Mouse (Mus musculus) midbrain, embryonic 13.5 days (tissue): ENCODE results near the gene Wnt4. TPM values are rescaled to one million over a fixed set of nuclear protein-coding genes. Genes with fewer than 3 reads are reported as not detected.

Source experiments
- ATAC-seq: fragments of 200-750 bp; cut with Nextera tagmentation; 2 replicates; pipeline ENCODE4 v1.8.0; 2017; ENCODE audit warnings: mild to moderate bottlenecking, moderate TSS enrichment, moderate library complexity
- H3K27ac ChIP-seq: fragments of 300-500 bp; sonication (generic); 2 replicates; pipeline ENCODE4 v1.5.1; 2015; ENCODE audit warnings: inconsistent platforms, mild to moderate bottlenecking, moderate library complexity
- H3K27me3 ChIP-seq: fragments of 300-500 bp; sonication (generic); 2 replicates; pipeline ENCODE4 v1.6.1; 2015; ENCODE audit warnings: mild to moderate bottlenecking, inconsistent platforms
- H3K36me3 ChIP-seq: fragments of 300-500 bp; sonication (generic); 2 replicates; pipeline ENCODE4 v1.6.1; 2015; ENCODE audit warnings: mild to moderate bottlenecking, inconsistent platforms
- H3K4me1 ChIP-seq: fragments of 300-500 bp; sonication (generic); replicated peaks from 2 replicates; pipeline ENCODE4 v1.6.1; 2015; ENCODE audit warnings: inconsistent platforms
- H3K4me2 ChIP-seq: fragments of 300-500 bp; sonication (generic); replicated peaks from 2 replicates; pipeline ENCODE4 v1.6.1; 2015; ENCODE audit warnings: moderate library complexity, mild to moderate bottlenecking, inconsistent platforms
- H3K4me3 ChIP-seq: fragments of 300-500 bp; sonication (generic); replicated peaks from 2 replicates; pipeline ENCODE4 v1.5.1; 2015; ENCODE audit warnings: mild to moderate bottlenecking, inconsistent platforms
- H3K9ac ChIP-seq: fragments of 300-500 bp; sonication (generic); replicated peaks from 2 replicates; pipeline ENCODE4 v1.6.1; 2015; ENCODE audit warnings: mild to moderate bottlenecking, inconsistent platforms
- H3K9me3 ChIP-seq: fragments of 300-500 bp; sonication (generic); 2 replicates; pipeline ENCODE4 v1.6.1; 2016; ENCODE audit warnings: mild to moderate bottlenecking, inconsistent platforms
- WGBS: fragments of 180-500 bp; shearing (Covaris S2); methylation state at CpG from one replicate; pipeline ENCODE4 v1.1.7; 2015; 5-methylcytosine and 5-hydroxymethylcytosine counted together
- polyA plus RNA-seq: library from polyadenylated mRNA; unstranded; fragments of >200 nt; fragmentation: Nextera tagmentation; extraction: Ambion mirVana; gene quantifications from 2 replicates; pipeline ENCODE4 v1.2.1, GENCODE M21; 2015

Gene Wnt4
- polyA plus RNA-seq = 0.59 and 1.4 TPM in 2 replicates

DNA sequence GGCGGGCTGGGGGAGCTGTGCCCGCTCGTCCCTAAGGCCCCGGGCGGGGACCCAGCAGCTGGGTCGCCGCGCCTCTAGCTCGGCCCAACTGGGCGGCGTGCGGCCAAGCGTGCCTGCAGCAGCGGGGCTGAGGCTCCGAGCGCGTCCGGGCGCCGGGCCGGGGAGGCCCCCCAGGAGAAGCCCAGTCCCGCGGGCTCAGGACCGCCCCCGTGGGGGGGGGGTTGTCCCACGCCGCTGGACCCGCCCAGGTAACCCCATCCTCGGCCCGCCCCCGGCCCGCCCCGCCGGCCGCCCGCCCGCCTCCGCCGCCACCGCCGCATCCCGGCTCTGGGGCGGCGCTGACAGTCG, at the start of gene Wnt4:
Wnt4 (plus strand) TSS at position 324 of the 348 bp plus-strand sequence.
- H3K27ac ChIP-seq = no peak within 1 kb of the TSS; the same call in 1 of the 2 replicates
- WGBS = 1% methylated on average over 32 of the region's 45 CpGs
- peak; percentile 62 for ATAC-seq
- no peaks in the 10 kb centered on the region for H3K36me3 ChIP-seq
- peaks cover 87% of the 10 kb centered on the region for H3K27me3 ChIP-seq
- H3K4me3 ChIP-seq = peak within 1 kb of the TSS; percentile 50
- H3K9me3 ChIP-seq = no peaks in the 10 kb centered on the region
- H3K9ac ChIP-seq = peak within 1 kb of the TSS; percentile 67
- H3K4me2 ChIP-seq = peak within 1 kb of the TSS; percentile 92
- H3K4me1 ChIP-seq = peaks cover 31% of the 10 kb centered on the region

DNA sequence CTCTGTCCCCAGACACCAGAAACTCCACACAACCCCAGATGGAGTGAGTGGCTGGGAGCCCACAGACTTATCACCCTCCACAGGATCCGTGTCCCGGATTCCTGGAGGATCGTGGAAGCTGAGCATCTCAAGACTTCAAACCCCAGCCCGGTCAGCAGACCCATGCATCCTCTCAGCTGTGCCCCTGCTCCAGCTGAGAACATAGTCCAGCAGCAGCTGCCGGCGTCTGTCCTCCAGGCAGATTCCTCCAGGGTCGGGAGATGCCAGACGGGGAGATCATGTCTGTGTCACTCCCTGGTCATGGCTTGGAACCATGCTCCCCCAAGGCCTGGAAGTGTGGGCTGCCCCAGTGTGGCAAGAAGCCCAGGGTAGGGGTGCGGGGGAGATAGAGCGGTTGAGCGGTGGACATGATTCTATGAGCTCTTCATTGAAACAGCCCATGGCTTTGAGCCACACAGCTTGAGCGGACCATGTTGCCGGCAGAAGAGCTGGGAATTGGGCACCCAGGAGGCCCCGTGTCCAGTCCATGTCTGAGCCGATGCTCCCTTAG, 48.6 kb upstream of the Wnt4 start:
- no peak overlapping the region for H3K9ac ChIP-seq
- H3K36me3 ChIP-seq = no peaks in the 10 kb centered on the region
- 0 out of 2 replicates have a peak, but pooled peaks cover 3% of the 10 kb centered on the region for H3K4me1 ChIP-seq
- H3K27ac ChIP-seq = no peak overlapping the region
- H3K4me2 ChIP-seq = no peak overlapping the region
- H3K4me3 ChIP-seq = no peak overlapping the region
- H3K9me3 ChIP-seq = no peaks in the 10 kb centered on the region
- WGBS = 86% methylated on average over 15 of the region's 15 CpGs
- peaks cover 4% of the 10 kb centered on the region; the same call in 1 of the 2 replicates for H3K27me3 ChIP-seq
- no peak for ATAC-seq

- no peak overlapping the region for H3K4me2 ChIP-seq
- WGBS = 81% methylated on average over 16 of the region's 16 CpGs
- H3K27me3 ChIP-seq = peaks cover 4% of the 10 kb centered on the region; the same call in 1 of the 2 replicates
- no peak for ATAC-seq
- no peak overlapping the region for H3K4me3 ChIP-seq
- no peaks in the 10 kb centered on the region for H3K36me3 ChIP-seq
- 0 out of 2 replicates have a peak, but pooled peaks cover 3% of the 10 kb centered on the region for H3K4me1 ChIP-seq
- H3K9me3 ChIP-seq = no peaks in the 10 kb centered on the region
- H3K9ac ChIP-seq = no peak overlapping the region
- H3K27ac ChIP-seq = no peak overlapping the region
These were observed 45.5 kb upstream of the Wnt4 start for GRCm38 (mm10) chr4:137231494-137232470.

GRCm38 (mm10) chr4:137233632-137234031, 43.7 kb upstream of the Wnt4 start:
- Histone ChIP-seq H3K4me3 (no peak overlapping the region), H3K9ac (no peak overlapping the region), H3K27me3 (0 out of 2 replicates have a peak, but pooled peaks cover under 1% of the 10 kb centered on the region), H3K27ac (no peak overlapping the region), H3K4me1 (0 out of 2 replicates have a peak, but pooled peaks cover 3% of the 10 kb centered on the region), H3K36me3 (no peaks in the 10 kb centered on the region), H3K4me2 (no peak overlapping the region), H3K9me3 (0 out of 2 replicates have a peak, but pooled peaks cover under 1% of the 10 kb centered on the region)
- WGBS = 71% methylated on average over 5 of the region's 5 CpGs
- peak; percentile 30; the same call in 1 of the 2 replicates for ATAC-seq

GRCm38 (mm10) chr4:137234444-137234843, 42.8 kb upstream of the Wnt4 start:
- no peak for ATAC-seq
- H3K27me3 ChIP-seq = no peaks in the 10 kb centered on the region
- no peaks in the 10 kb centered on the region for H3K36me3 ChIP-seq
- 0 out of 2 replicates have a peak, but pooled peaks cover 7% of the 10 kb centered on the region for H3K9me3 ChIP-seq
- WGBS = 90% methylated on average over 2 of the region's 2 CpGs
- no peak overlapping the region for H3K4me3 ChIP-seq
- H3K27ac ChIP-seq = no peak overlapping the region
- 0 out of 2 replicates have a peak, but pooled peaks cover 3% of the 10 kb centered on the region for H3K4me1 ChIP-seq
- no peak overlapping the region for H3K9ac ChIP-seq
- no peak overlapping the region for H3K4me2 ChIP-seq

- H3K4me2 ChIP-seq = no peak overlapping the region
- WGBS = 58% methylated on average over 9 of the region's 9 CpGs
- no peak overlapping the region for H3K9ac ChIP-seq
- ATAC-seq = no peak
- H3K27ac ChIP-seq = no peak overlapping the region
- no peaks in the 10 kb centered on the region for H3K27me3 ChIP-seq
- no peak overlapping the region for H3K4me3 ChIP-seq
- peaks cover 16% of the 10 kb centered on the region; the same call in 1 of the 2 replicates for H3K9me3 ChIP-seq
- 0 out of 2 replicates have a peak, but pooled peaks cover 3% of the 10 kb centered on the region for H3K4me1 ChIP-seq
- no peaks in the 10 kb centered on the region for H3K36me3 ChIP-seq
These were observed 41.9 kb upstream of the Wnt4 start for GRCm38 (mm10) chr4:137235368-137235767.

DNA sequence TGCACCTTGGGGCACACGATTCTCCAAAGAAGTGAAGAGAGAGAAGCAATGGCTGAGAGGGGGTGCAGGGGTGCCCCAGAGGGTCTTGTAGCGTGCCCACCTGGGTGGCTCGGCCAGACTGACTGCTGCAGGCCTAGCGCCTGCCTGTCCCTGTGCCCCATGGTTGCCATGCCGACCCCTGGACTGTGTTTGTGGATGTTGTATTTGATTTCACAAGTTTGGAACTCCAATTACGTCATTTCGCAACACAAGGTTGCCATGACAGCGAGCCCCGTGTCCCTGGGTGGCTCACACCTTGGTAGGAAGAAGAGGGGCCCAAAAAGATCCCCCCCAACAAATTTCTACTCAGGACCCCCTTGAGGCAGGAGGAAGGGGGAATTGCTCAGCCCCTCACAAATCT, 32.4 kb upstream of the Wnt4 start:
- peaks cover 6% of the 10 kb centered on the region; the same call in 1 of the 2 replicates for H3K9me3 ChIP-seq
- H3K27ac ChIP-seq = no peak overlapping the region
- H3K4me3 ChIP-seq = no peak overlapping the region
- ATAC-seq = no peak
- H3K9ac ChIP-seq = no peak overlapping the region
- no peaks in the 10 kb centered on the region for H3K27me3 ChIP-seq
- 76% methylated on average over 9 of the region's 9 CpGs for WGBS
- no peaks in the 10 kb centered on the region for H3K4me1 ChIP-seq
- no peak overlapping the region for H3K4me2 ChIP-seq
- H3K36me3 ChIP-seq = no peaks in the 10 kb centered on the region

DNA sequence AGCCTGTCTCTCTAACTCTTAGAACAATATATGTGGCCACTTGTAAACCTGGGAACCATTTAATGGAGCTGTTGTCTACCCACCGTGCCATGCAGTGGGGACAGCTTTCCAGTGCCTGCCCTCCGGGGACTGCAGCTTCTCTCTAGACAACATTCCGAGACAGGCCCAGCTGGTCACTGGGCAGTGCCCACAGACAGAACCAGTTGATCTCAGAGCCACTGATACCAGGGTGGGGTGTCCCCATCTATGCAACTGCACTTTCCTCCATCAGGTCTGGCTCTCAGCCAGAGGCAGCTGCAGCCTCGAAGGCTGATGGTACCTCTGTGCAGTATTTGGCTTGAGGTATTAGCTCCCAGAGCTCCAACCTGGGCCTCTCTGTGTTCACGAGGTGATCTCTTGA, 27.0 kb upstream of the Wnt4 start:
- H3K4me1 ChIP-seq = no peaks in the 10 kb centered on the region
- no peaks in the 10 kb centered on the region for H3K27me3 ChIP-seq
- no peak overlapping the region for H3K9ac ChIP-seq
- no peak overlapping the region for H3K4me3 ChIP-seq
- no peak overlapping the region for H3K27ac ChIP-seq
- H3K36me3 ChIP-seq = no peaks in the 10 kb centered on the region
- H3K9me3 ChIP-seq = no peaks in the 10 kb centered on the region
- WGBS = 51% methylated on average over 5 of the region's 5 CpGs
- no peak for ATAC-seq
- H3K4me2 ChIP-seq = no peak overlapping the region

DNA sequence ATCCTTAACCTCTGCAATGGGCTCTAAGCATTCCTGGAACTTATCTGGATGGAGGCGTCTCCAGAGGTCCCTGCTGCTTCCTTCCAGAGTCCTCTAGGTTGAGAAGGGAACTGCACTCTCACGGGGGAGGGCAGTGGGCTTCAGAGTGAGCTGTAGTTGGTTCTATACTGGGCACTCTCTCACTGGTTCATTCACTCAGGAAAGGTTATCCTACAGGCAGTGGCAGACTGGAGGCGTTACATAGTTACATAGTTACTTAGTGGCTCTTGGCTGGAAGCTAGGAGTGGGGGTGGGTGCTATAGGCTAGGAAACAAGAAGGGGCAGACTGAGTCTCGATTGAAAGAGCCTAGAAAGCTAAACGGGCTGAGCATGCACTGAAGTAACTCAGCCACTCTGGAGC, 26.4 kb upstream of the Wnt4 start:
- Histone ChIP-seq H3K27me3 (no peaks in the 10 kb centered on the region), H3K4me2 (no peak overlapping the region), H3K4me1 (no peaks in the 10 kb centered on the region), H3K36me3 (no peaks in the 10 kb centered on the region), H3K9ac (no peak overlapping the region), H3K9me3 (no peaks in the 10 kb centered on the region), H3K4me3 (no peak overlapping the region), H3K27ac (no peak overlapping the region)
- WGBS = 59% methylated on average over 5 of the region's 5 CpGs
- no peak for ATAC-seq

DNA sequence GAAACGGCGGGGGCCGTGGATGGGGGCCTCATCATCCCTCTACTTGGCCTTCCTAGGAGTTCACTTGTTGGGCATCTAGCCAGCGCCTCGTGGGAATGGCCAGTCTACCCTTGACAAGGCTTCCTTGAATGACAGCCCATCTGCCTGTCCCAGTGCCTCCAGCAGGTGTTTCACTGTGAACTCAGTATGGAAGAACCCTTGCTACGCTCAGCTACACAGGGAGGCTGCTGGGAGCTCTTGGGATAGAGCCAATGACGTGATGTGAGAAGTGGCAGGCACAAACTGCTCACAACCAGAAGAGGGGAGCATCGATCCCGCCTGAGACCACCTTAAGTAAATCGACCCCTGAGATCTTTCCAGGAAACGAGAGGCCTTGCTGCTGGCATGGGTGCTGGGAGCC, 23.7 kb upstream of the Wnt4 start:
- H3K4me1 ChIP-seq = no peaks in the 10 kb centered on the region
- 83% methylated on average over 11 of the region's 11 CpGs for WGBS
- H3K4me2 ChIP-seq = no peak overlapping the region
- no peak overlapping the region for H3K4me3 ChIP-seq
- H3K36me3 ChIP-seq = no peaks in the 10 kb centered on the region
- no peaks in the 10 kb centered on the region for H3K9me3 ChIP-seq
- ATAC-seq = no peak
- H3K27me3 ChIP-seq = no peaks in the 10 kb centered on the region
- H3K9ac ChIP-seq = no peak overlapping the region
- H3K27ac ChIP-seq = no peak overlapping the region

DNA sequence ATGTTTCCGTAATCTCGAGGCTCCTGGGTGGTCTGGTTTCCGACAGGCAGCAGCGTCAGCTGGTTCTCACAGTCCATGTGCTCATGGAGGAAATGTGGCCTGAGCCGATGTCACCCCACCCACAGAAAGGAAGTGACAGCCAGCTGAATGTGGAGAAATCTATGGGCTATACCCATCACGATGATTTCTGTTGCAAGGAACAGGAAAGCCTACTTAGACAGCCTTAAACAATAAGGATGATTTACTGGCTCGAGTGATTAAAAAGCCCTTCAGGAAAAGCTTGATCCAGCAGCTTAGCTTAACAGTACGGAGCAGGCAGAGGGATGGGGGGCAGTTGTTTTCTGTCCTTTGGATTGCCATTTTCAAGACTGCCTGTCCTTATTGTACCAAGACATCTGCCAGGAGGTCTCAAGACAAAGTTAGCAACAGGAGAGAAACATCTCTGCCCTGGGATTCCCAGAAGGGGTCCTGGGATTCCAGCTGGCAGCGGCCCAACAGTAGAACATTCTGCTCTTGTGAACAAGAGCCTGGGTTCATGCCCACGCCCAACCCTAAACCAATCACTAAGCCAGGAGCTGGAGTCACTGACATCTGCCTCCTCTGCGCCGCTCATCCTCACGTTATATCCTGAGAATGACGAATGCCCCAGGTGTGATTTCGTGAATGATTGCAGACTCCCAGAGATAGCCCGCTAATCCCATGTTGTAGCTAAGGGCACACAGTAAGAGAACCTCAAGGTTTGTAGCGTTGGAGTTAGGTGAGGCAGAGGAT, 22.9 kb upstream of the Wnt4 start:
- ATAC-seq = no peak
- Histone ChIP-seq H3K27ac (no peak overlapping the region), H3K9ac (no peak overlapping the region), H3K27me3 (no peaks in the 10 kb centered on the region), H3K4me3 (no peak overlapping the region), H3K4me1 (no peaks in the 10 kb centered on the region), H3K36me3 (no peaks in the 10 kb centered on the region), H3K4me2 (no peak overlapping the region), H3K9me3 (no peaks in the 10 kb centered on the region)
- 87% methylated on average over 17 of the region's 17 CpGs for WGBS
